Mouse (Mus musculus) CH12.LX (cell line): Measurements from ENCODE around the gene Celf2. TPM values are rescaled to one million over a fixed set of nuclear protein-coding genes. Genes with fewer than 3 reads are reported as not detected.

Experiments
- DNase-seq: peaks from one replicate; pipeline ENCODE4 v3.0.0-alpha.2; 2013; ENCODE audit errors: extremely low read depth
- H3K27ac ChIP-seq: 2 replicates; pipeline ENCODE4 v1.5.1; 2012; ENCODE audit warnings: low read depth, mild to moderate bottlenecking, control low read depth, moderate library complexity; ENCODE audit not compliant: insufficient read depth
- H3K27me3 ChIP-seq: replicated peaks from 2 replicates; pipeline ENCODE3; 2012; ENCODE audit warnings: inconsistent platforms
- H3K36me3 ChIP-seq, 2 experiments: replicated peaks in 1 of 2; 2 replicates each; pipeline versions ENCODE3 to v1.6.1; 2012; ENCODE audit warnings: inconsistent platforms in 1 of 2, low read length in 1 of 2, mild to moderate bottlenecking in 1 of 2, mixed read lengths in 1 of 2, moderate library complexity in 1 of 2; ENCODE audit not compliant: control insufficient read depth in 1 of 2, insufficient read depth in 1 of 2
- H3K4me1 ChIP-seq, 2 experiments: 2 replicates each; pipeline ENCODE4 v1.6.1; 2012; ENCODE audit warnings: inconsistent platforms in 1 of 2, moderate library complexity in 1 of 2; ENCODE audit not compliant: insufficient read depth in 2 of 2, control insufficient read depth in 1 of 2
- H3K4me2 ChIP-seq: 2 replicates; pipeline ENCODE4 v1.6.1; 2012; ENCODE audit warnings: low read depth, mild to moderate bottlenecking, control low read depth; ENCODE audit not compliant: poor library complexity, insufficient read depth, severe bottlenecking
- H3K4me3 ChIP-seq, 3 experiments: fragments of 150-350 bp in 1 of 3; sonication (generic) in 1 of 3; replicated peaks in 1 of 3; 2 replicates each; pipeline versions ENCODE3 to v1.5.1; 2011 to 2012; ENCODE audit warnings: low read depth in 2 of 3, low read length in 2 of 3, mild to moderate bottlenecking in 2 of 3, moderate library complexity in 2 of 3, control low read depth in 1 of 3, improper control_type of control experiment in 1 of 3, inconsistent platforms in 1 of 3, mixed read lengths in 1 of 3; ENCODE audit not compliant: poor library complexity in 1 of 3
- H3K79me2 ChIP-seq: replicated peaks from 2 replicates; pipeline ENCODE4 v1.6.1; 2012; ENCODE audit warnings: mild to moderate bottlenecking, moderate library complexity; ENCODE audit not compliant: control insufficient read depth, poor library complexity, insufficient read depth, severe bottlenecking; ENCODE audit errors: extremely low read depth
- H3K9ac ChIP-seq: 2 replicates; pipeline ENCODE4 v1.6.1; 2012; ENCODE audit warnings: low read depth, mild to moderate bottlenecking, control low read depth, moderate library complexity; ENCODE audit not compliant: insufficient read depth
- H3K9me3 ChIP-seq: replicated peaks from 2 replicates; pipeline ENCODE3; 2012; ENCODE audit warnings: low read length, inconsistent platforms, mixed read lengths
- BHLHE40 ChIP-seq: IDR thresholded peaks from 2 replicates; pipeline ENCODE4 v1.6.1; 2011; ENCODE audit warnings: mild to moderate bottlenecking, low read depth, low read length, improper control_type of control experiment
- CHD1 ChIP-seq: IDR thresholded peaks from 2 replicates; pipeline ENCODE4 v1.6.1; 2012; ENCODE audit warnings: low read depth, low read length, improper control_type of control experiment, inconsistent platforms
- CHD2 ChIP-seq: IDR thresholded peaks from 2 replicates; pipeline ENCODE4 v1.6.1; 2011; ENCODE audit warnings: low read length, improper control_type of control experiment
- CTCF ChIP-seq, 2 experiments: IDR thresholded peaks in 1 of 2; conservative IDR thresholded peaks in 1 of 2; 2 replicates each; pipeline ENCODE4 v1.5.1; 2011 to 2012; ENCODE audit warnings: low read depth in 2 of 2, low read length in 2 of 2, improper control_type of control experiment in 1 of 2, inconsistent platforms in 1 of 2, mild to moderate bottlenecking in 1 of 2, moderate library complexity in 1 of 2
- E2F4 ChIP-seq: IDR thresholded peaks from 2 replicates; pipeline ENCODE4 v1.6.1; 2011; ENCODE audit warnings: low read depth, low read length, improper control_type of control experiment; ENCODE audit not compliant: insufficient replicate concordance
- ELF1 ChIP-seq: IDR thresholded peaks from 2 replicates; pipeline ENCODE4 v1.6.1; 2014; ENCODE audit warnings: low read depth, mild to moderate bottlenecking, inconsistent platforms, low read length, improper control_type of control experiment
- EP300 ChIP-seq: IDR thresholded peaks from 2 replicates; pipeline ENCODE4 v1.6.1; 2011; ENCODE audit warnings: low read length, improper control_type of control experiment
- ETS1 ChIP-seq: conservative IDR thresholded peaks from 2 replicates; pipeline ENCODE4 v1.6.1; 2012; ENCODE audit warnings: low read depth, mild to moderate bottlenecking, inconsistent platforms, low read length, improper control_type of control experiment, moderate library complexity
- GABPA ChIP-seq: IDR thresholded peaks from 2 replicates; pipeline ENCODE4 v1.6.1; 2012; ENCODE audit warnings: low read depth, low read length, improper control_type of control experiment, inconsistent platforms; ENCODE audit not compliant: insufficient replicate concordance
- JUN ChIP-seq: IDR thresholded peaks from 2 replicates; pipeline ENCODE4 v1.6.1; 2011; ENCODE audit warnings: low read depth, mild to moderate bottlenecking, low read length, improper control_type of control experiment, moderate library complexity; ENCODE audit not compliant: insufficient read depth
- MAFK ChIP-seq: IDR thresholded peaks from 2 replicates; pipeline ENCODE4 v1.6.1; 2011; ENCODE audit warnings: low read length, improper control_type of control experiment; ENCODE audit not compliant: insufficient replicate concordance
- MAX ChIP-seq: IDR thresholded peaks from 2 replicates; pipeline ENCODE4 v1.6.1; 2011; ENCODE audit warnings: low read length, improper control_type of control experiment
- MAZ ChIP-seq: IDR thresholded peaks from 2 replicates; pipeline ENCODE4 v1.6.1; 2012; ENCODE audit warnings: low read depth, mild to moderate bottlenecking, inconsistent platforms, low read length, improper control_type of control experiment, moderate library complexity
- MEF2A ChIP-seq: IDR thresholded peaks from 2 replicates; pipeline ENCODE4 v1.6.1; 2014; ENCODE audit warnings: low read depth, mild to moderate bottlenecking, inconsistent platforms, low read length, improper control_type of control experiment, borderline replicate concordance
- MXI1 ChIP-seq: IDR thresholded peaks from 2 replicates; pipeline ENCODE4 v1.6.1; 2011; ENCODE audit warnings: mild to moderate bottlenecking, low read depth, low read length, improper control_type of control experiment
- MYC ChIP-seq: IDR thresholded peaks from 2 replicates; pipeline ENCODE4 v1.6.1; 2011; ENCODE audit warnings: low read depth, mild to moderate bottlenecking, improper control_type of control experiment, low read length
- NELFE ChIP-seq: IDR thresholded peaks from 2 replicates; pipeline ENCODE4 v1.6.1; 2011; ENCODE audit warnings: low read depth, low read length, improper control_type of control experiment
- NRF1 ChIP-seq: IDR thresholded peaks from 2 replicates; pipeline ENCODE4 v1.6.1; 2014; ENCODE audit warnings: low read depth, mild to moderate bottlenecking, inconsistent platforms, low read length, improper control_type of control experiment, moderate library complexity
- PAX5 ChIP-seq: IDR thresholded peaks from 2 replicates; pipeline ENCODE4 v1.6.1; 2012; ENCODE audit warnings: low read length, inconsistent platforms, mixed read lengths
- POLR2A ChIP-seq: IDR thresholded peaks from 2 replicates; pipeline ENCODE4 v1.6.1; 2011; ENCODE audit warnings: low read depth, mild to moderate bottlenecking, improper control_type of control experiment, low read length
- POLR2AphosphoS2 ChIP-seq: IDR thresholded peaks from 2 replicates; pipeline ENCODE4 v1.6.1; 2011; ENCODE audit warnings: low read depth, low read length, improper control_type of control experiment
- RCOR1 ChIP-seq: conservative IDR thresholded peaks from 2 replicates; pipeline ENCODE4 v1.6.1; 2012; ENCODE audit warnings: low read depth, mild to moderate bottlenecking, inconsistent platforms, low read length, improper control_type of control experiment
- SIN3A ChIP-seq: IDR thresholded peaks from 2 replicates; pipeline ENCODE4 v1.6.1; 2012; ENCODE audit warnings: low read length, improper control_type of control experiment, inconsistent platforms
- SMC3 ChIP-seq: IDR thresholded peaks from 2 replicates; pipeline ENCODE4 v1.6.1; 2011; ENCODE audit warnings: low read depth, low read length, improper control_type of control experiment
- TBP ChIP-seq: conservative IDR thresholded peaks from 2 replicates; pipeline ENCODE4 v1.6.1; 2011; ENCODE audit warnings: low read depth, low read length, improper control_type of control experiment
- USF1 ChIP-seq: IDR thresholded peaks from 2 replicates; pipeline ENCODE4 v1.6.1; 2014; ENCODE audit warnings: low read depth, mild to moderate bottlenecking, inconsistent platforms, low read length, improper control_type of control experiment
- USF2 ChIP-seq: conservative IDR thresholded peaks from 2 replicates; pipeline ENCODE4 v1.6.1; 2011; ENCODE audit warnings: low read depth, low read length, improper control_type of control experiment
- ZC3H11A ChIP-seq: IDR thresholded peaks from 2 replicates; pipeline ENCODE4 v1.6.1; 2012; ENCODE audit warnings: low read depth, mild to moderate bottlenecking, inconsistent platforms, low read length, improper control_type of control experiment
- ZKSCAN1 ChIP-seq: IDR thresholded peaks from 2 replicates; pipeline ENCODE4 v1.6.1; 2012; ENCODE audit warnings: low read depth, inconsistent platforms, low read length, improper control_type of control experiment, borderline replicate concordance
- dilution Hi-C: fragments of 300-500 bp; cut with MboI; formaldehyde crosslinking; loops from 2 replicates; pipeline ENCODE4 v1.14.3; 2020; ENCODE audit warnings: low sequenced_read_pairs; ENCODE audit not compliant: extremely low pct_unique_long_range_greater_than_20kb, extremely low pct_ligation_motif_present
- in situ Hi-C: fragments of 300-500 bp; cut with MboI; formaldehyde crosslinking; loops from 3 replicates; pipeline ENCODE4 v1.14.3; 2019; ENCODE audit warnings: low sequenced_read_pairs, low pct_ligation_motif_present, low pct_unique_long_range_greater_than_20kb, mixed read lengths
- polyA plus RNA-seq: library from polyadenylated mRNA; unstranded; fragments of >175 nt; gene quantifications from 2 replicates; pipeline ENCODE4 v1.2.1, GENCODE M21; 2012; ENCODE audit warnings: low read depth; ENCODE audit not compliant: insufficient read length
- total RNA-seq, 2 experiments: library from RNA; depleted of rRNA; stranded (reverse); fragments of 300-350 nt in 1 of 2; fragments of >200 nt in 1 of 2; gene quantifications; 2 replicates each; pipeline ENCODE4 v1.2.3; 2012 to 2014

Celf2 gene
- total and polyA plus RNA-seq, 3 experiments = 51.0 to 143 (median 103) TPM

DNA sequence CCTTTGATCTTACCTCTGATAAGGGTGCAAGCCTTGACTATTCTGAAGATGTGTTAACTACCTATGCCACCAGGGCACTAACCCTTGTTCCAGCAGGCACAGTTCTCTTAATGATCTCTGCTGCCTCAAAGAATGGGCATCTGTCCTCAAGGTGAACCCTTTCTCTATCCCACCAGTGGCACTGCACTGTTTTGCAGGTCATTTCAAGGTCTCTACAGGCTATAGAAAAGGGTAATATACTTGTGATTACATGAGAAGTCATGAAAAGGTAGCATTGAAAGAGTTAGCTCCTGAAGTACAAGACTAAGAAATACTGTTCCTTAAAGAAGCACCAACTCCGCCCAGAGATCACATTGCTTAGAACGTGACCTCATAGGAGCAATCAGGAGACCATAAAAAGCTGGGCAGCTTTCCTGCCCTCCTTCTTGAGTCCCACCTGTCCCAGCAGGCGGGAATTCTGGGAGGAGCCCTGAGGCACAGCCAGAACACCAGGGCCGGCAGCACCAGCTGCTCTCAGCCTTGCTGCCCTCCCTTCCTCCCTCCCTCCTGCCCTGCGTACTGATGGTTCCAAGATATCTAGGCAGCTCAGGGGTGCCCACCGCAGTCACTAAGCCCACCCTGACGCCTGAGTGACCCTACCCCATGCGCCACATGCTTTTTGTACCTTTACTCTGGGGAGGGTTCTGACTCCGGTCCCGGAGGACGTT, 788.5 kb downstream of the Celf2 start:
- in situ Hi-C loops = loop anchor here (10.0 to 25.0 kb wide), 2 partner anchors 156 to 284 kb away; no protein-coding TSS in a partner anchor
- Histone ChIP-seq H3K4me1 (peaks cover 0 to 47% of the 10 kb centered on the region in 2 experiments; a peak in 2 of 4 replicates), H3K27ac (peak overlapping the region; percentile 88), H3K4me3 (peak overlapping the region; percentile 75 to 99 (median 76)), H3K27me3 (no peaks in the 10 kb centered on the region), H3K79me2 (peaks cover 46% of the 10 kb centered on the region)
- no peak for DNase-seq
- TF ChIP-seq NELFE (no peak), POLR2A (peak; percentile 44), CTCF (conservative IDR thresholded peaks at IDR 0.05 in 1 of 2, IDR thresholded peaks at IDR 0.05 in 1 of 2; ENCODE audit: low read depth in 2 of 2, low read length in 2 of 2) (0 out of 4 replicates have a peak, but pooled peaks of 1 of the 2 experiments have one; percentile 1), SMC3 (no peak), MAX (peak; percentile 52; the same call in 1 of the 2 replicates), MEF2A (0 out of 2 replicates have a peak, but pooled peaks have one; percentile 11), MXI1 (peak; percentile 53; the same call in 1 of the 2 replicates), MAFK (no peak), SIN3A (peak; percentile 70; the same call in 1 of the 2 replicates), CHD2 (no peak; the same call in 1 of the 2 replicates), TBP (peak; percentile 27; the same call in 1 of the 2 replicates), MYC (peak; percentile 16; the same call in 1 of the 2 replicates), ZC3H11A (no peak), ETS1 (peak; percentile 8; the same call in 1 of the 2 replicates), RCOR1 (no peak), BHLHE40 (peak; percentile 70), USF1 (no peak), PAX5 (no peak), USF2 (no peak), E2F4 (no peak)
- TF ChIP-seq, all 38 proteins: peak for 10
- Histone ChIP-seq H3K36me3 (peaks cover 0 to 2% of the 10 kb centered on the region in 2 experiments), H3K9ac (peak overlapping the region; percentile 94), H3K4me2 (peak overlapping the region; percentile 52; the same call in 1 of the 2 replicates), H3K9me3 (no peaks in the 10 kb centered on the region)
- dilution Hi-C loops = no loop called here

GRCm38 (mm10) chr2:6718864-6719263, 790.5 kb downstream of the Celf2 start:
- H3K79me2 ChIP-seq = peaks cover 58% of the 10 kb centered on the region
- peak overlapping the region; percentile 86 for H3K4me2 ChIP-seq
- H3K9ac ChIP-seq = peak overlapping the region; percentile 94
- H3K4me3 ChIP-seq = peak overlapping the region; percentile 64 to 76 (median 75)
- H3K9me3 ChIP-seq = no peaks in the 10 kb centered on the region
- peak overlapping the region; percentile 46 for H3K27ac ChIP-seq
- in situ Hi-C loops = loop anchor here (25.0 kb wide), 1 partner anchor 282 kb away; no protein-coding TSS in a partner anchor
- H3K36me3 ChIP-seq = peaks cover 0 to 19% of the 10 kb centered on the region in 2 experiments
- dilution Hi-C loops = no loop called here
- no peak for DNase-seq
- H3K4me1 ChIP-seq = peaks cover 6 to 60% of the 10 kb centered on the region in 2 experiments; a peak in 2 of 4 replicates
- H3K27me3 ChIP-seq = no peaks in the 10 kb centered on the region
- TF ChIP-seq POLR2AphosphoS2 (no peak), MEF2A (no peak), NRF1 (no peak), MAX (no peak), ZKSCAN1 (no peak), CHD1 (no peak; the same call in 1 of the 2 replicates), MYC (no peak), USF1 (no peak), CHD2 (no peak), MXI1 (peak; percentile 41; the same call in 1 of the 2 replicates), TBP (no peak), USF2 (no peak), SMC3 (no peak), JUN (no peak), ZC3H11A (no peak), MAZ (no peak), ELF1 (no peak), NELFE (no peak), GABPA (no peak), EP300 (peak; percentile 47)
